Comparison of ENCODE assay signal across 25 mouse cellular contexts in genomic region chr1:77220322-77220590, GRCm38 (mm10).
DNase-seq lines count a peak whose midpoint lies in the region; ATAC-seq and TF ChIP-seq lines count a peak whose summit lies in the region.
"Had no signal": no experiment of that assay in that cellular context is flagged by ENCODE, and none has a peak within 500 bp of the region (broad histone marks: within the 10 kb centered on the region; RNA-seq: fewer than 3 reads in every experiment).

No protein-coding gene starts in this region.

- peaks cover 12% of the 10 kb centered on the region for H3K4me1 ChIP-seq in limb, embryonic 12.5 days (replicated peaks)
- peaks cover 20% of the 10 kb centered on the region for H3K4me1 ChIP-seq in limb, embryonic 10.5 days
- H3K4me1 ChIP-seq in embryonic facial prominence, embryonic 15.5 days: peaks cover 6% of the 10 kb centered on the region; the same call in 1 of the 2 replicates
- H3K4me1 ChIP-seq in limb, embryonic 14.5 days (ENCODE audit: control insufficient read depth, insufficient read depth, low read length): peaks cover 15% of the 10 kb centered on the region
- H3K4me1 ChIP-seq in heart, embryonic 12.5 days (replicated peaks): no peaks in the 10 kb centered on the region
- H3K4me1 ChIP-seq in hindbrain, postnatal 0 days (ENCODE audit: insufficient read depth, low read length): no peaks in the 10 kb centered on the region
- H3K4me1 ChIP-seq: forebrain, embryonic 12.5 days; forebrain, embryonic 15.5 days; hindbrain, embryonic 12.5 days; hindbrain, embryonic 15.5 days; intestine, embryonic 15.5 days had no signal

- TF ChIP-seq POLR2A in limb, embryonic 14.5 days (IDR thresholded peaks at IDR 0.05; ENCODE audit: borderline replicate concordance, extremely low read depth, insufficient read depth, insufficient read length): no peak

- 0 out of 2 replicates have a peak overlapping the region, but pooled peaks have one; percentile 64 for H3K27ac ChIP-seq in limb, embryonic 12.5 days
- no peak overlapping the region for H3K27ac ChIP-seq in limb, embryonic 10.5 days
- 0 out of 2 replicates have a peak overlapping the region, but pooled peaks have one; percentile 25 for H3K27ac ChIP-seq in embryonic facial prominence, embryonic 15.5 days (replicated peaks)
- H3K27ac ChIP-seq in limb, embryonic 14.5 days (replicated peaks; ENCODE audit: low read depth, low read length): no peak overlapping the region
- no peak overlapping the region for H3K27ac ChIP-seq in heart, embryonic 12.5 days (ENCODE audit: poor library complexity, severe bottlenecking)
- no peak overlapping the region for H3K27ac ChIP-seq in hindbrain, postnatal 0 days
- H3K27ac ChIP-seq: forebrain, embryonic 12.5 days; forebrain, embryonic 15.5 days; heart, adult 2 months; heart, embryonic 10.5 days; hindbrain, embryonic 12.5 days; hindbrain, embryonic 15.5 days; intestine, embryonic 15.5 days had no signal

- 54% methylated on average over 1 of the region's 1 CpGs for WGBS in limb, embryonic 12.5 days
- WGBS in limb, embryonic 10.5 days: 78% methylated on average over 1 of the region's 1 CpGs
- WGBS in embryonic facial prominence, embryonic 15.5 days: 42% methylated on average over 1 of the region's 1 CpGs
- 35% methylated on average over 1 of the region's 1 CpGs for WGBS in limb, embryonic 14.5 days
- 84% methylated on average over 1 of the region's 1 CpGs for WGBS in heart, embryonic 12.5 days
- WGBS in hindbrain, postnatal 0 days: 84% methylated on average over 1 of the region's 1 CpGs

- H3K9me3 ChIP-seq in limb, embryonic 12.5 days: no peaks in the 10 kb centered on the region
- H3K9me3 ChIP-seq in limb, embryonic 10.5 days (replicated peaks): no peaks in the 10 kb centered on the region
- no peaks in the 10 kb centered on the region for H3K9me3 ChIP-seq in embryonic facial prominence, embryonic 15.5 days (replicated peaks)
- H3K9me3 ChIP-seq in limb, embryonic 14.5 days (ENCODE audit: control insufficient read depth, low read length): no peaks in the 10 kb centered on the region
- no peaks in the 10 kb centered on the region for H3K9me3 ChIP-seq in heart, embryonic 12.5 days (replicated peaks)
- no peaks in the 10 kb centered on the region for H3K9me3 ChIP-seq in hindbrain, postnatal 0 days (ENCODE audit: low read length)
- H3K9me3 ChIP-seq: embryonic facial prominence, embryonic 13.5 days; forebrain, embryonic 12.5 days; forebrain, embryonic 15.5 days; heart, embryonic 10.5 days; hindbrain, embryonic 12.5 days; hindbrain, embryonic 15.5 days; intestine, embryonic 15.5 days had no signal

- no peak for ATAC-seq in limb, embryonic 12.5 days (ENCODE audit: insufficient number of reproducible peaks, insufficient read depth, low FRiP score, low TSS enrichment, low read depth)
- no peak for ATAC-seq in embryonic facial prominence, embryonic 15.5 days (ENCODE audit: insufficient number of reproducible peaks, low FRiP score, low TSS enrichment, low read depth)
- peak; percentile 37; the same call in 1 of the 2 replicates for ATAC-seq in limb, embryonic 14.5 days (ENCODE audit: low FRiP score, low read depth)
- ATAC-seq in heart, embryonic 12.5 days (ENCODE audit: insufficient number of reproducible peaks, low FRiP score): no peak
- ATAC-seq in hindbrain, postnatal 0 days: no peak
- ATAC-seq: CD4-positive, CD25-positive, alpha-beta regulatory T cell, adult 4 months; forebrain, embryonic 15.5 days; intestine, embryonic 15.5 days had no signal

- H3K27me3 ChIP-seq in limb, embryonic 12.5 days: no peaks in the 10 kb centered on the region
- H3K27me3 ChIP-seq in limb, embryonic 10.5 days (ENCODE audit: low read depth, poor library complexity, severe bottlenecking): no peaks in the 10 kb centered on the region
- H3K27me3 ChIP-seq in embryonic facial prominence, embryonic 15.5 days: no peaks in the 10 kb centered on the region
- no peaks in the 10 kb centered on the region for H3K27me3 ChIP-seq in limb, embryonic 14.5 days (ENCODE audit: control insufficient read depth, insufficient read depth, low read length)
- no peaks in the 10 kb centered on the region for H3K27me3 ChIP-seq in heart, embryonic 12.5 days (replicated peaks)
- no peaks in the 10 kb centered on the region for H3K27me3 ChIP-seq in hindbrain, postnatal 0 days (ENCODE audit: insufficient read depth, low read length)
- H3K27me3 ChIP-seq: forebrain, embryonic 12.5 days; forebrain, embryonic 15.5 days; hindbrain, embryonic 12.5 days; hindbrain, embryonic 15.5 days; intestine, embryonic 15.5 days had no signal

- H3K36me3 ChIP-seq in limb, embryonic 12.5 days: no peaks in the 10 kb centered on the region
- no peaks in the 10 kb centered on the region for H3K36me3 ChIP-seq in limb, embryonic 10.5 days
- H3K36me3 ChIP-seq in embryonic facial prominence, embryonic 15.5 days: no peaks in the 10 kb centered on the region
- no peaks in the 10 kb centered on the region for H3K36me3 ChIP-seq in limb, embryonic 14.5 days (ENCODE audit: control insufficient read depth, insufficient read depth, low read length)
- H3K36me3 ChIP-seq in heart, embryonic 12.5 days: no peaks in the 10 kb centered on the region
- H3K36me3 ChIP-seq in hindbrain, postnatal 0 days (ENCODE audit: insufficient read depth, low read length): no peaks in the 10 kb centered on the region
- H3K36me3 ChIP-seq: embryonic facial prominence, embryonic 13.5 days; forebrain, embryonic 12.5 days; forebrain, embryonic 15.5 days; heart, embryonic 10.5 days; hindbrain, embryonic 12.5 days; hindbrain, embryonic 15.5 days; intestine, embryonic 15.5 days had no signal

- H3K4me3 ChIP-seq in limb, embryonic 12.5 days (replicated peaks): no peak overlapping the region
- no peak overlapping the region for H3K4me3 ChIP-seq in limb, embryonic 10.5 days
- H3K4me3 ChIP-seq in embryonic facial prominence, embryonic 15.5 days (replicated peaks): no peak overlapping the region
- no peak overlapping the region for H3K4me3 ChIP-seq in limb, embryonic 14.5 days (replicated peaks; ENCODE audit: low read length)
- no peak overlapping the region for H3K4me3 ChIP-seq in heart, embryonic 12.5 days
- H3K4me3 ChIP-seq in hindbrain, postnatal 0 days (ENCODE audit: low read length): no peak overlapping the region
- H3K4me3 ChIP-seq: embryonic facial prominence, embryonic 13.5 days; erythroblast, embryonic 14.5 days; forebrain, embryonic 12.5 days; forebrain, embryonic 15.5 days; heart, adult 2 months; heart, embryonic 10.5 days; hindbrain, embryonic 12.5 days; hindbrain, embryonic 15.5 days; intestine, embryonic 15.5 days had no signal

- H3K9ac ChIP-seq in limb, embryonic 12.5 days (replicated peaks): no peak overlapping the region
- H3K9ac ChIP-seq in embryonic facial prominence, embryonic 15.5 days: no peak overlapping the region
- no peak overlapping the region for H3K9ac ChIP-seq in limb, embryonic 14.5 days (ENCODE audit: low read depth, low read length, severe bottlenecking)
- H3K9ac ChIP-seq in heart, embryonic 12.5 days: no peak overlapping the region
- H3K9ac ChIP-seq in hindbrain, postnatal 0 days (replicated peaks; ENCODE audit: low read length): no peak overlapping the region
- H3K9ac ChIP-seq: embryonic facial prominence, embryonic 13.5 days; forebrain, embryonic 12.5 days; forebrain, embryonic 15.5 days; hindbrain, embryonic 12.5 days; hindbrain, embryonic 15.5 days; intestine, embryonic 15.5 days had no signal

- DNase-seq in limb, embryonic 10.5 days (ENCODE audit: low spot score): no peak
- peak; percentile 8 for DNase-seq in NIH3T3 (ENCODE audit: low read depth)
- DNase-seq in limb, embryonic 14.5 days (ENCODE audit: low spot score): peak; percentile 31
- DNase-seq in hindbrain, postnatal 0 days (ENCODE audit: low spot score): no peak
- DNase-seq: adrenal gland, adult 2 months; adrenal gland, postnatal 14 days; cerebellum, adult 11 months; cerebellum, adult 2 months; cerebellum, adult 9-11 months; cerebellum, postnatal 25 days; gastrocnemius, postnatal 10 days; gastrocnemius, postnatal 36 days; heart, adult 2 months had no signal

- no peak for TF ChIP-seq CTCF in hindbrain, postnatal 0 days (IDR thresholded peaks at IDR 0.05; ENCODE audit: low read depth)

- H3K4me2 ChIP-seq in limb, embryonic 12.5 days: no peak overlapping the region
- no peak overlapping the region for H3K4me2 ChIP-seq in embryonic facial prominence, embryonic 15.5 days (replicated peaks)
- no peak overlapping the region for H3K4me2 ChIP-seq in limb, embryonic 14.5 days (replicated peaks; ENCODE audit: low read depth, low read length, severe bottlenecking)
- H3K4me2 ChIP-seq in heart, embryonic 12.5 days: no peak overlapping the region
- no peak overlapping the region for H3K4me2 ChIP-seq in hindbrain, postnatal 0 days (ENCODE audit: low read depth, low read length)
- H3K4me2 ChIP-seq: embryonic facial prominence, embryonic 13.5 days; forebrain, embryonic 12.5 days; forebrain, embryonic 15.5 days; hindbrain, embryonic 12.5 days; hindbrain, embryonic 15.5 days; intestine, embryonic 15.5 days had no signal

Comparison
In these comparisons a context has a peak if more than half of its experiments do, and no peak if none do; other contexts are left out.
1. H3K27ac ChIP-seq: peak in limb, embryonic 12.5 days (single experiment) and embryonic facial prominence, embryonic 15.5 days (single experiment); none in limb, embryonic 10.5 days (single experiment), limb, embryonic 14.5 days (single experiment), heart, embryonic 12.5 days (single experiment) and hindbrain, postnatal 0 days (single experiment).
2. DNase-seq: peak in NIH3T3 (single experiment) and limb, embryonic 14.5 days (single experiment); none in limb, embryonic 10.5 days (single experiment) and hindbrain, postnatal 0 days (single experiment).